Mouse (Mus musculus): ENCODE results near the gene Sar1b. TPM values are rescaled to one million over a fixed set of nuclear protein-coding genes. Genes with fewer than 3 reads are reported as not detected.

Gene Sar1b
- polyA plus RNA-seq, 1 experiment from 2014 or later, result 206 TPM

GRCm38 (mm10) chr11:51831962-51832909 lies 68.7 kb downstream of the Sar1b start:
- H3K4me2 ChIP-seq (ENCODE audit: low read length), result no peak overlapping the region
- no peaks in the 10 kb centered on the region for H3K27me3 ChIP-seq (ENCODE audit: control insufficient read depth, insufficient read depth, low read depth, low read length)
- H3K9ac ChIP-seq (ENCODE audit: low read depth, low read length), result no peak overlapping the region
- H3K27ac ChIP-seq (ENCODE audit: low read length), result no peak overlapping the region
- no peaks in the 10 kb centered on the region for H3K9me3 ChIP-seq (replicated peaks; ENCODE audit: control insufficient read depth, low read length, poor library complexity, severe bottlenecking)
- H3K4me3 ChIP-seq (ENCODE audit: low read depth, low read length), result no peak overlapping the region
- H3K36me3 ChIP-seq (ENCODE audit: control insufficient read depth, insufficient read depth, low read length), result 0 out of 2 replicates have a peak, but pooled peaks cover 2% of the 10 kb centered on the region
- 61% methylated on average over 4 of the region's 4 CpGs for WGBS
- ATAC-seq, result peak; percentile 72
- H3K4me1 ChIP-seq (ENCODE audit: control insufficient read depth, insufficient read depth, low read length), result peaks cover 4% of the 10 kb centered on the region

- peaks cover 4% of the 10 kb centered on the region for H3K4me1 ChIP-seq (ENCODE audit: control insufficient read depth, insufficient read depth, low read length)
- no peaks in the 10 kb centered on the region for H3K27me3 ChIP-seq (ENCODE audit: control insufficient read depth, insufficient read depth, low read depth, low read length)
- 72% methylated on average over 5 of the region's 5 CpGs for WGBS
- no peaks in the 10 kb centered on the region for H3K9me3 ChIP-seq (replicated peaks; ENCODE audit: control insufficient read depth, low read length, poor library complexity, severe bottlenecking)
- no peak overlapping the region for H3K4me3 ChIP-seq (ENCODE audit: low read depth, low read length)
- H3K27ac ChIP-seq (ENCODE audit: low read length), result no peak overlapping the region
- no peak overlapping the region for H3K9ac ChIP-seq (ENCODE audit: low read depth, low read length)
- 0 out of 2 replicates have a peak, but pooled peaks cover 2% of the 10 kb centered on the region for H3K36me3 ChIP-seq (ENCODE audit: control insufficient read depth, insufficient read depth, low read length)
- ATAC-seq, result no peak
- H3K4me2 ChIP-seq (ENCODE audit: low read length), result no peak overlapping the region
Measured at GRCm38 (mm10) chr11:51832992-51833391, 69.5 kb downstream of the Sar1b start.

GRCm38 (mm10) chr11:51833393-51834066 lies 70.0 kb downstream of the Sar1b start:
- Histone ChIP-seq H3K9ac (ENCODE audit: low read depth, low read length) (no peak overlapping the region), H3K4me3 (ENCODE audit: low read depth, low read length) (no peak overlapping the region), H3K4me2 (ENCODE audit: low read length) (no peak overlapping the region), H3K9me3 (replicated peaks; ENCODE audit: control insufficient read depth, low read length, poor library complexity, severe bottlenecking) (no peaks in the 10 kb centered on the region), H3K36me3 (ENCODE audit: control insufficient read depth, insufficient read depth, low read length) (no peaks in the 10 kb centered on the region), H3K4me1 (ENCODE audit: control insufficient read depth, insufficient read depth, low read length) (peaks cover 4% of the 10 kb centered on the region), H3K27ac (ENCODE audit: low read length) (no peak overlapping the region), H3K27me3 (ENCODE audit: control insufficient read depth, insufficient read depth, low read depth, low read length) (no peaks in the 10 kb centered on the region)
- ATAC-seq, result no peak
- WGBS, result 91% methylated on average over 10 of the region's 10 CpGs

GRCm38 (mm10) chr11:51834067-51834411 lies 70.6 kb downstream of the Sar1b start:
- Histone ChIP-seq H3K4me1 (ENCODE audit: control insufficient read depth, insufficient read depth, low read length) (peaks cover 4% of the 10 kb centered on the region), H3K9me3 (replicated peaks; ENCODE audit: control insufficient read depth, low read length, poor library complexity, severe bottlenecking) (no peaks in the 10 kb centered on the region), H3K27me3 (ENCODE audit: control insufficient read depth, insufficient read depth, low read depth, low read length) (no peaks in the 10 kb centered on the region), H3K4me2 (ENCODE audit: low read length) (no peak overlapping the region), H3K4me3 (ENCODE audit: low read depth, low read length) (no peak overlapping the region), H3K36me3 (ENCODE audit: control insufficient read depth, insufficient read depth, low read length) (no peaks in the 10 kb centered on the region), H3K9ac (ENCODE audit: low read depth, low read length) (no peak overlapping the region), H3K27ac (ENCODE audit: low read length) (no peak overlapping the region)
- WGBS, result 86% methylated on average over 8 of the region's 8 CpGs
- ATAC-seq, result no peak

GRCm38 (mm10) chr11:51835598-51835997 lies 72.1 kb downstream of the Sar1b start:
- H3K27me3 ChIP-seq (ENCODE audit: control insufficient read depth, insufficient read depth, low read depth, low read length), result no peaks in the 10 kb centered on the region
- H3K36me3 ChIP-seq (ENCODE audit: control insufficient read depth, insufficient read depth, low read length), result no peaks in the 10 kb centered on the region
- no peak overlapping the region for H3K9ac ChIP-seq (ENCODE audit: low read depth, low read length)
- peaks cover 4% of the 10 kb centered on the region for H3K4me1 ChIP-seq (ENCODE audit: control insufficient read depth, insufficient read depth, low read length)
- no peak overlapping the region for H3K27ac ChIP-seq (ENCODE audit: low read length)
- no peaks in the 10 kb centered on the region for H3K9me3 ChIP-seq (replicated peaks; ENCODE audit: control insufficient read depth, low read length, poor library complexity, severe bottlenecking)
- 97% methylated on average over 12 of the region's 12 CpGs for WGBS
- no peak overlapping the region for H3K4me2 ChIP-seq (ENCODE audit: low read length)
- no peak for ATAC-seq
- H3K4me3 ChIP-seq (ENCODE audit: low read depth, low read length), result no peak overlapping the region

- Histone ChIP-seq H3K4me1 (ENCODE audit: control insufficient read depth, insufficient read depth, low read length) (peaks cover 4% of the 10 kb centered on the region), H3K9me3 (replicated peaks; ENCODE audit: control insufficient read depth, low read length, poor library complexity, severe bottlenecking) (no peaks in the 10 kb centered on the region)
Measured at GRCm38 (mm10) chr11:51836506-51836905, 73.0 kb downstream of the Sar1b start.

GRCm38 (mm10) chr11:51837164-51838153 lies 74.0 kb downstream of the Sar1b start:
- H3K36me3 ChIP-seq (ENCODE audit: control insufficient read depth, insufficient read depth, low read length), result no peaks in the 10 kb centered on the region
- H3K4me3 ChIP-seq (ENCODE audit: low read depth, low read length), result no peak overlapping the region
- no peak overlapping the region for H3K4me2 ChIP-seq (ENCODE audit: low read length)
- H3K4me1 ChIP-seq (ENCODE audit: control insufficient read depth, insufficient read depth, low read length), result peaks cover 3% of the 10 kb centered on the region
- H3K9ac ChIP-seq (ENCODE audit: low read depth, low read length), result no peak overlapping the region
- 78% methylated on average over 8 of the region's 8 CpGs for WGBS
- H3K27me3 ChIP-seq (ENCODE audit: control insufficient read depth, insufficient read depth, low read depth, low read length), result no peaks in the 10 kb centered on the region
- ATAC-seq, result no peak
- H3K9me3 ChIP-seq (replicated peaks; ENCODE audit: control insufficient read depth, low read length, poor library complexity, severe bottlenecking), result no peaks in the 10 kb centered on the region
- no peak overlapping the region for H3K27ac ChIP-seq (ENCODE audit: low read length)

More at GRCm38 (mm10) chr11:51836506-51836905, 73.0 kb downstream of the Sar1b start:
- 89% methylated on average over 6 of the region's 6 CpGs for WGBS
- H3K4me3 ChIP-seq (ENCODE audit: low read depth, low read length), result no peak overlapping the region
- no peaks in the 10 kb centered on the region for H3K36me3 ChIP-seq (ENCODE audit: control insufficient read depth, insufficient read depth, low read length)
- H3K27me3 ChIP-seq (ENCODE audit: control insufficient read depth, insufficient read depth, low read depth, low read length), result no peaks in the 10 kb centered on the region
- no peak overlapping the region for H3K27ac ChIP-seq (ENCODE audit: low read length)
- no peak for ATAC-seq
- H3K4me2 ChIP-seq (ENCODE audit: low read length), result no peak overlapping the region
- no peak overlapping the region for H3K9ac ChIP-seq (ENCODE audit: low read depth, low read length)

- H3K27ac ChIP-seq (ENCODE audit: low read length), result no peak overlapping the region
- H3K9me3 ChIP-seq (replicated peaks; ENCODE audit: control insufficient read depth, low read length, poor library complexity, severe bottlenecking), result no peaks in the 10 kb centered on the region
- WGBS, result 79% methylated on average over 2 of the region's 2 CpGs
- no peak for ATAC-seq
- no peak overlapping the region for H3K9ac ChIP-seq (ENCODE audit: low read depth, low read length)
- no peaks in the 10 kb centered on the region for H3K27me3 ChIP-seq (ENCODE audit: control insufficient read depth, insufficient read depth, low read depth, low read length)
- no peak overlapping the region for H3K4me2 ChIP-seq (ENCODE audit: low read length)
- no peaks in the 10 kb centered on the region for H3K4me1 ChIP-seq (ENCODE audit: control insufficient read depth, insufficient read depth, low read length)
- no peaks in the 10 kb centered on the region for H3K36me3 ChIP-seq (ENCODE audit: control insufficient read depth, insufficient read depth, low read length)
- H3K4me3 ChIP-seq (ENCODE audit: low read depth, low read length), result no peak overlapping the region
Measured at GRCm38 (mm10) chr11:51839106-51839505, 75.6 kb downstream of the Sar1b start.

All from midbrain, embryonic 16.5 days (tissue).